Mouse (Mus musculus): ENCODE measurements around the gene Cyb561. TPM values are rescaled to one million over a fixed set of nuclear protein-coding genes. Genes with fewer than 3 reads are reported as not detected.
A peak's percentile ranks its signal among the peaks of the same experiment; 100 is the strongest.

Cyb561 gene
- 19.5 and 21.6 TPM in 2 replicates for polyA plus RNA-seq (2014; fragmentation: Nextera tagmentation; extraction: Ambion mirVana)

DNA sequence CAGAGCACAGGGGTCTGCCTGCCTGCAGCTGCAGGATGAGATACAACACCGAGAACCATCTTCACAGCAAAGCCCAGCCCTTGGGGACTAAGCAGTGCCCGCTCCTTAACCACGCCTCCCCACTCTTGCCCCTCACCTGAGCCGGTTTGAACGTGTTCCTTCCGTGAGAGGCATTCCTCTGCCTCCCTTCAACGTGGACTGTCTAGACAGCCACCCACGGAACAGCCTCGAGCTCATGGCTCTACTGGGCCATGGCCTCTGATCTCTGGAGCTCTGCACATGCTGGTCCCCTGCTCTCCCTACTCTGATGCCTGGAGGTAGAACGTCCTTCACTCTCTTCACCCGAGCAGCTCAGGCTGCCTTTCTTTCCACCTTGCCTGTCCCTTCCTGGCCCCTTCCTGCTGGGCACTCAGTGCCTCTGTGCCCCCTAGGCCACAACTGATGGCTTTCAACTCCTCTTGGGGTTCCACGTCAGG lies at the start of gene Cyb561:
Gene Cyb561, minus strand, starts transcription at position 426 of the 476 bp plus-strand sequence.
- Histone ChIP-seq H3K27me3 (replicated peaks; ENCODE audit: control insufficient read depth, insufficient read depth, low read length) (no peaks in the 10 kb centered on the region), H3K4me2 (ENCODE audit: low read depth, low read length) (no peak within 1 kb of the TSS), H3K9me3 (ENCODE audit: control insufficient read depth, low read length) (no peaks in the 10 kb centered on the region), H3K9ac (ENCODE audit: low read depth, low read length) (no peak within 1 kb of the TSS), H3K4me1 (ENCODE audit: control insufficient read depth, insufficient read depth, low read length) (peaks cover 2% of the 10 kb centered on the region; the same call in 1 of the 2 replicates), H3K27ac (replicated peaks; ENCODE audit: low read depth, low read length) (no peak within 1 kb of the TSS), H3K36me3 (ENCODE audit: control insufficient read depth, insufficient read depth, low read length) (no peaks in the 10 kb centered on the region), H3K4me3 (ENCODE audit: low read depth, low read length) (no peak within 1 kb of the TSS)
- no peak for ATAC-seq (ENCODE audit: low read depth)
- DNase-seq (ENCODE audit: low spot score): peak; percentile 11
- WGBS: 72% methylated on average over 12 of the region's 12 CpGs

DNA sequence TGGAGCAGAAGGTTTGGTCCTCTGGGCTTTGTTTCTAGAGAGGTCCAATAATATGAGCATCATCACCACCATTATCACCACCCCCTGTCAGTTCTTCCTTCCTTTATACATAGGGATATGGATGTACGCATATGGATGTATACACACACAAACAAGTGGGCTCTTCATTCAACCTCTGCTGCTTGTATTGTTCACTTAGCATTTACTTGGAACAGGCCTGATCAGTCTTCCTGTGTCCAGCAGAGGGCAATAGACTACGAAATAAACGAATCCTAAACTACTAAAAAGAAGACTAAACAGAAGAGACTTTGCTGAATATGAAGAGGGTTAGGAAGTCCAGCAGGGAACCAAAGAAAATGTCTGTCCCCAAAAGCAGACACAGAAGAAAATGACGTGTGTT lies 48.6 kb upstream of the Cyb561 start:
- peak; percentile 47 for DNase-seq (ENCODE audit: low spot score)
- Histone ChIP-seq H3K27me3 (replicated peaks; ENCODE audit: control insufficient read depth, insufficient read depth, low read length) (no peaks in the 10 kb centered on the region), H3K27ac (replicated peaks; ENCODE audit: low read depth, low read length) (no peak overlapping the region), H3K9me3 (ENCODE audit: control insufficient read depth, low read length) (no peaks in the 10 kb centered on the region), H3K4me2 (ENCODE audit: low read depth, low read length) (no peak overlapping the region), H3K9ac (ENCODE audit: low read depth, low read length) (no peak overlapping the region), H3K4me1 (ENCODE audit: control insufficient read depth, insufficient read depth, low read length) (no peaks in the 10 kb centered on the region), H3K36me3 (ENCODE audit: control insufficient read depth, insufficient read depth, low read length) (no peaks in the 10 kb centered on the region), H3K4me3 (ENCODE audit: low read depth, low read length) (no peak overlapping the region)
- 41% methylated on average over 4 of the region's 4 CpGs for WGBS
- no peak for ATAC-seq (ENCODE audit: low read depth)

DNA sequence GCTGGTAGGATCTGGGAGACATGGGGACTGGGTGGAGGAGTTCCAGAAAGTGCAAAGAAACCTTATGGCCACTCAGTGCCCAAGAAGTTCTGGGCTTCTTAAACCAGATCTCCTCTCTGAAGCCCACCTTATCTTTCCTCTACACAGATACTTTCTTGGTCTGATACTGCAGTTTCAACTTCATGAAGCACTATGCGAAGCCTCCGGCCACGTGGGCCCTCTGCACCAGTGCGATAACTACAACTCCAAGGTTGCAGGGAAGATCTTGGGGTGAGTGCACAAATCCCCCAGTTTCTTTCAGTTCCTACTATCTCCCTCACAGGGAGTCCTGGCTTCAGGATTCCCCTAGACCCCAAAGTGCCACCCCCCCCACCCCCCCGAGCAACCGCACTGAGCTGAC lies 46.9 kb upstream of the Cyb561 start:
- Histone ChIP-seq H3K36me3 (ENCODE audit: control insufficient read depth, insufficient read depth, low read length) (no peaks in the 10 kb centered on the region), H3K27ac (replicated peaks; ENCODE audit: low read depth, low read length) (no peak overlapping the region), H3K4me3 (ENCODE audit: low read depth, low read length) (no peak overlapping the region), H3K9me3 (ENCODE audit: control insufficient read depth, low read length) (no peaks in the 10 kb centered on the region), H3K4me2 (ENCODE audit: low read depth, low read length) (no peak overlapping the region), H3K4me1 (ENCODE audit: control insufficient read depth, insufficient read depth, low read length) (no peaks in the 10 kb centered on the region), H3K27me3 (replicated peaks; ENCODE audit: control insufficient read depth, insufficient read depth, low read length) (no peaks in the 10 kb centered on the region), H3K9ac (ENCODE audit: low read depth, low read length) (no peak overlapping the region)
- 94% methylated on average over 6 of the region's 6 CpGs for WGBS
- ATAC-seq (ENCODE audit: low read depth) (no peak), DNase-seq (ENCODE audit: low spot score) (no peak)

DNA sequence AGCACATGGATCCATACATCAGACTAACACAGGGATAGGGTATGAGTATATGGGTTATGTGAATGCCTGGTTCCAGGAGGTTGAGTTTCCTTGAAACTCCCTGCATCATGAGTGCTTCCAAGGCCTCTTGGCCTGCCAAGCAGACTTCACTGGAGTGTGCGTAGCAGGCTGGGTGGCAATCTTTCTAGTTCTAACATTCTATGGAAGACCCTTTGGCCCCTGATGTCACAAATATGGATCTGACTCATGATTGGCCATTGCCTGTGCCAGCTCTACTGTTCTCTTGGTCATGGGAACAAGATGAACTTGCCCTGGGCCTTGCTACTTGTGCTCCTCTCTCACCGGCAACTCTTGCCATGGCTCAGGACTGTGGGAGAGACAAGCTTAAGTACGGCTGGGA lies 41.2 kb upstream of the Cyb561 start, which contains the start of gene Ace3:
Gene Ace3, plus strand, starts transcription at position 301 of the 400 bp plus-strand sequence.
- no peaks in the 10 kb centered on the region for H3K36me3 ChIP-seq (ENCODE audit: control insufficient read depth, insufficient read depth, low read length)
- no peaks in the 10 kb centered on the region for H3K27me3 ChIP-seq (replicated peaks; ENCODE audit: control insufficient read depth, insufficient read depth, low read length)
- H3K9ac ChIP-seq (ENCODE audit: low read depth, low read length): no peak within 1 kb of the TSS
- ATAC-seq (ENCODE audit: low read depth) (no peak), DNase-seq (ENCODE audit: low spot score) (no peak)
- no peak within 1 kb of the TSS for H3K4me3 ChIP-seq (ENCODE audit: low read depth, low read length)
- no peak within 1 kb of the TSS for H3K4me2 ChIP-seq (ENCODE audit: low read depth, low read length)
- H3K4me1 ChIP-seq (ENCODE audit: control insufficient read depth, insufficient read depth, low read length): no peaks in the 10 kb centered on the region
- 95% methylated on average over 3 of the region's 3 CpGs for WGBS
- no peaks in the 10 kb centered on the region for H3K9me3 ChIP-seq (ENCODE audit: control insufficient read depth, low read length)
- H3K27ac ChIP-seq (replicated peaks; ENCODE audit: low read depth, low read length): no peak within 1 kb of the TSS

DNA sequence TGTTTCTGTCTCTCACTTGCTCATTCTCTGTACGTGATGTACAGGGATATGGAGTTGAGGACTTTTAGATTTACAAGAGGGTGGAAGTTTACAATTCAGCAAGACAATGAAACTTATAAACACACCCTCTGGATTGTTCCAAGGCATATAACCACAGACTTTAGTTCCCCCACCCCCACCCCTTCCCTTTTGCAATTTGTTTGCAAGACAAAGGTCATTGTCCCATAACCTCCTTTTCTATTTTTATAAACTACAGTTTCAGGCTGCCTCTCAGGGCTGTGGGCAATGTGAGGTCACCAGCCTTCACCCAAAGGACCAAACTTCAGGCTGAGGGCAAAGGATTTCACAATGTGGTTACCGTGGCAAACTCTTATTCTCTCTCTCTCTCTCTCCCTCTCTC lies 37.1 kb upstream of the Cyb561 start:
- Histone ChIP-seq H3K27me3 (replicated peaks; ENCODE audit: control insufficient read depth, insufficient read depth, low read length) (no peaks in the 10 kb centered on the region), H3K4me3 (ENCODE audit: low read depth, low read length) (no peak overlapping the region), H3K4me2 (ENCODE audit: low read depth, low read length) (no peak overlapping the region), H3K36me3 (ENCODE audit: control insufficient read depth, insufficient read depth, low read length) (no peaks in the 10 kb centered on the region), H3K27ac (replicated peaks; ENCODE audit: low read depth, low read length) (no peak overlapping the region), H3K9ac (ENCODE audit: low read depth, low read length) (no peak overlapping the region), H3K9me3 (ENCODE audit: control insufficient read depth, low read length) (no peaks in the 10 kb centered on the region), H3K4me1 (ENCODE audit: control insufficient read depth, insufficient read depth, low read length) (no peaks in the 10 kb centered on the region)
- no peak for ATAC-seq (ENCODE audit: low read depth)
- 67% methylated on average over 2 of the region's 2 CpGs for WGBS
- DNase-seq (ENCODE audit: low spot score): no peak

DNA sequence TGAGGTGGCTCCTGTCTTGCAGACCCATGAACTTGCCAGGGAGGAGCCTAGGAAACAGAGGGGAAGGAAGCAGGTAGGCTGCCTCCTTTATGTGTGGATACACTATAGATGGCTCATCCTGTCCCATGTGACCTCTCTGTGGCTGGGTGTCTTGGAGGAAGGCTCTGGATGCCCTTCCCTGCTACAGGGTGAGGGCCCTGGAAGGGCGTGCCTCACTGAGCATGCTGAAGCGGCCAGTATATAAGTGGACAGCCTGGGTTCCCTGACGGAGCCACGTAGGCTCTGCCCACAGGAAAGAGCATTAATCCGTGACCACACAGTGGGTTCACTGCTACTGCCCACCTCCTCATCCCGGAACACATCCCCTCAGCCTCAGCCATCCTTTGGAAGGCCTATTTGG lies 36.3 kb upstream of the Cyb561 start:
- Histone ChIP-seq H3K4me2 (ENCODE audit: low read depth, low read length) (no peak overlapping the region), H3K4me1 (ENCODE audit: control insufficient read depth, insufficient read depth, low read length) (no peaks in the 10 kb centered on the region), H3K9me3 (ENCODE audit: control insufficient read depth, low read length) (no peaks in the 10 kb centered on the region), H3K36me3 (ENCODE audit: control insufficient read depth, insufficient read depth, low read length) (no peaks in the 10 kb centered on the region), H3K4me3 (ENCODE audit: low read depth, low read length) (no peak overlapping the region), H3K9ac (ENCODE audit: low read depth, low read length) (no peak overlapping the region), H3K27ac (replicated peaks; ENCODE audit: low read depth, low read length) (no peak overlapping the region), H3K27me3 (replicated peaks; ENCODE audit: control insufficient read depth, insufficient read depth, low read length) (no peaks in the 10 kb centered on the region)
- 64% methylated on average over 6 of the region's 6 CpGs for WGBS
- DNase-seq (ENCODE audit: low spot score) (no peak), ATAC-seq (ENCODE audit: low read depth) (no peak)

DNA sequence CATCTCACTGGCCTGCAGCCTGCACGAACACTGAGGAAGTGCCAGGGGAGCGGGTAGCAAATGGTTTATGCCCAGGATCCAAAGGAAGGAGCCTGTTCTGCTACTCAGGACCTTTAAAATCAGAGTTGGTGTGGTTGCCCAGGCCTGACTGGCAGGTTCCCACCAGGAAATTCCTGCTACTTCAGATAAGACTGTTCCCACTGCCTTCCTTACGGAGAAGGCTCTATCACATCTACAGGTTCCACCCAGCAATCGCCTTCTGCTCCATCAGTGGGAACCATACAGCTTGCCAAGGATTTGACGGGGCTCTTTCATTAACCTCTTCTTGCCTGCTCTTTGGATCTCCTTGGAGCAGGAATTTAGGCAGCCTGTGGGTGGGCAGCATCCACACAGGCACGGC lies 34.3 kb upstream of the Cyb561 start:
- no peak overlapping the region for H3K4me2 ChIP-seq (ENCODE audit: low read depth, low read length)
- H3K9me3 ChIP-seq (ENCODE audit: control insufficient read depth, low read length): no peaks in the 10 kb centered on the region
- H3K4me3 ChIP-seq (ENCODE audit: low read depth, low read length): no peak overlapping the region
- DNase-seq (ENCODE audit: low spot score) (no peak), ATAC-seq (ENCODE audit: low read depth) (no peak)
- no peaks in the 10 kb centered on the region for H3K36me3 ChIP-seq (ENCODE audit: control insufficient read depth, insufficient read depth, low read length)
- 71% methylated on average over 6 of the region's 6 CpGs for WGBS
- H3K4me1 ChIP-seq (ENCODE audit: control insufficient read depth, insufficient read depth, low read length): no peaks in the 10 kb centered on the region
- H3K9ac ChIP-seq (ENCODE audit: low read depth, low read length): no peak overlapping the region
- H3K27me3 ChIP-seq (replicated peaks; ENCODE audit: control insufficient read depth, insufficient read depth, low read length): no peaks in the 10 kb centered on the region
- no peak overlapping the region for H3K27ac ChIP-seq (replicated peaks; ENCODE audit: low read depth, low read length)

DNA sequence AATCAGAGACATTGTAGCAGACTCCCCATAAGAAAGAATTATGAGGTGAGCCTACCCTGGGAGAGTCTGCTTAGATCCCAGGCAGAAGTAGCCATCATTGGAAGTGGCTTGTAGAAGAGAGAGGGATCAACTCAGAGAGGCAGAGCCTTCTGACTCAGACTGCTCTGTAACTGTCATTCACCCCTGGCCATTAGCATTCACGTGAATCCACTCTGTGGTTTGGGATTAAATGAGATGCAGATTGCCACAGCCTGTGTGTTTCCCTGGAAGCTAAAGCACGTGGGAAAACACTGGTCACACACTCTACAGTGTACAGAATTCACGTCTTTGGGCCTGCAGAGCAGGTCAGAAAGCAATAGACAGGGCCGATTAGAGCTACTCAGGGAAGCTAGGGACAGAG lies 31.3 kb upstream of the Cyb561 start:
- Histone ChIP-seq H3K27me3 (replicated peaks; ENCODE audit: control insufficient read depth, insufficient read depth, low read length) (no peaks in the 10 kb centered on the region), H3K4me1 (ENCODE audit: control insufficient read depth, insufficient read depth, low read length) (no peaks in the 10 kb centered on the region), H3K9ac (ENCODE audit: low read depth, low read length) (no peak overlapping the region), H3K27ac (replicated peaks; ENCODE audit: low read depth, low read length) (no peak overlapping the region), H3K4me2 (ENCODE audit: low read depth, low read length) (no peak overlapping the region), H3K9me3 (ENCODE audit: control insufficient read depth, low read length) (no peaks in the 10 kb centered on the region), H3K4me3 (ENCODE audit: low read depth, low read length) (no peak overlapping the region), H3K36me3 (ENCODE audit: control insufficient read depth, insufficient read depth, low read length) (no peaks in the 10 kb centered on the region)
- no peak for DNase-seq (ENCODE audit: low spot score)
- 58% methylated on average over 4 of the region's 4 CpGs for WGBS
- ATAC-seq (ENCODE audit: low read depth): no peak

DNA sequence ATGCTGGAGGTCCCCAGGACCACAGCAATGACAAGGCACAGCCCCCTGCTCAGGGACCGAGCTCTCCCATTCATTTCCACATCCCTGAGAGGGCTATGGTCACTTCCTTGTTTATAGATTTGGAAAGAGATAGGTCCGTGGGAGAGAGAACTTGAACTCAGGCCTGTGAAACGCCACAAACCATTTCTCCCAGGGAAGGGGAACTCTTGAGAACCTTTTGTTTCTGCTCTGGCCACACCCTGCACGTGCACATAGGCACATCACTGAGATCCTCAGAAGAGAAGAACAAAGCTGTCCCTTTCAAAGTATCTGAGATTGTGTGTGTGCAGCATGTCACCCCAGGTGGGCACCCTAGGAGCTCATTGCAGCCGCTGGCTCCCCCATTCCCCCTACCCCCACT lies 25.5 kb upstream of the Cyb561 start:
- no peak overlapping the region for H3K9ac ChIP-seq (ENCODE audit: low read depth, low read length)
- no peaks in the 10 kb centered on the region for H3K36me3 ChIP-seq (ENCODE audit: control insufficient read depth, insufficient read depth, low read length)
- ATAC-seq (ENCODE audit: low read depth): no peak
- H3K4me1 ChIP-seq (ENCODE audit: control insufficient read depth, insufficient read depth, low read length): no peaks in the 10 kb centered on the region
- no peak overlapping the region for H3K4me3 ChIP-seq (ENCODE audit: low read depth, low read length)
- 77% methylated on average over 5 of the region's 5 CpGs for WGBS
- no peak for DNase-seq (ENCODE audit: low spot score)
- H3K27me3 ChIP-seq (replicated peaks; ENCODE audit: control insufficient read depth, insufficient read depth, low read length): no peaks in the 10 kb centered on the region
- no peaks in the 10 kb centered on the region for H3K9me3 ChIP-seq (ENCODE audit: control insufficient read depth, low read length)
- no peak overlapping the region for H3K4me2 ChIP-seq (ENCODE audit: low read depth, low read length)
- H3K27ac ChIP-seq (replicated peaks; ENCODE audit: low read depth, low read length): no peak overlapping the region

Measured in embryonic facial prominence, embryonic 14.5 days (tissue).